ENCODE assay signal across 8 mouse cellular contexts in genomic region chr4:47474730-47475643, GRCm38 (mm10). TPM values are rescaled to one million over a fixed set of nuclear protein-coding genes. Genes with fewer than 3 reads are reported as not detected.
DNase-seq lines count a peak whose midpoint lies in the region; ATAC-seq and TF ChIP-seq lines count a peak whose summit lies in the region.

No protein-coding gene starts in this region.

- peaks cover 67% of the 10 kb centered on the region for H3K36me3 ChIP-seq in heart, embryonic 14.5 days (ENCODE audit: control insufficient read depth, insufficient read depth, low read length)
- peaks cover 51 to 65% of the 10 kb centered on the region in 2 experiments for H3K36me3 ChIP-seq in CH12.LX (replicated peaks in 1 of 2; ENCODE audit: control insufficient read depth in 1 of 2, insufficient read depth in 1 of 2, low read length in 1 of 2)
- peaks cover 67% of the 10 kb centered on the region for H3K36me3 ChIP-seq in embryonic facial prominence, embryonic 14.5 days (ENCODE audit: control insufficient read depth, insufficient read depth, low read length)
- peaks cover 59% of the 10 kb centered on the region for H3K36me3 ChIP-seq in limb, embryonic 12.5 days
- H3K36me3 ChIP-seq in stomach, embryonic 15.5 days: peaks cover 34% of the 10 kb centered on the region

- H3K4me3 ChIP-seq in heart, embryonic 14.5 days (ENCODE audit: control insufficient read depth in 1 of 2, insufficient read depth in 1 of 2, low read depth in 1 of 2, low read length in 2 of 2): peak overlapping the region; percentile 89 to 96
- peak overlapping the region; percentile 87 to 99 (median 97) for H3K4me3 ChIP-seq in CH12.LX (replicated peaks in 1 of 3; ENCODE audit: low read depth in 2 of 3, low read length in 2 of 3, poor library complexity in 1 of 3)
- H3K4me3 ChIP-seq in embryonic facial prominence, embryonic 14.5 days (ENCODE audit: low read depth, low read length): peak overlapping the region; percentile 62
- H3K4me3 ChIP-seq in limb, embryonic 12.5 days (replicated peaks): peak overlapping the region; percentile 76
- peak overlapping the region; percentile 80 for H3K4me3 ChIP-seq in stomach, embryonic 15.5 days (replicated peaks)

- H3K9me3 ChIP-seq in heart, embryonic 14.5 days (ENCODE audit: control insufficient read depth, low read length): no peaks in the 10 kb centered on the region
- H3K9me3 ChIP-seq in CH12.LX (replicated peaks; ENCODE audit: low read length): no peaks in the 10 kb centered on the region
- H3K9me3 ChIP-seq in embryonic facial prominence, embryonic 14.5 days (ENCODE audit: control insufficient read depth, low read length): peaks cover 7% of the 10 kb centered on the region
- 0 out of 2 replicates have a peak, but pooled peaks cover 4% of the 10 kb centered on the region for H3K9me3 ChIP-seq in limb, embryonic 12.5 days
- H3K9me3 ChIP-seq in stomach, embryonic 15.5 days: no peaks in the 10 kb centered on the region

- DNase-seq in heart, postnatal 14 days: no peak
- DNase-seq in CH12.LX (ENCODE audit: extremely low read depth): peak; percentile 33
- DNase-seq in embryonic facial prominence, embryonic 14.5 days (ENCODE audit: low spot score): no peak
- no peak for DNase-seq in urinary bladder, postnatal 14 days (ENCODE audit: low spot score)
- DNase-seq in cerebellum, adult 9-11 months: no peak

- no peak for TF ChIP-seq RAD21 in CH12.LX (IDR thresholded peaks at IDR 0.05; ENCODE audit: low read depth, low read length)

- H3K27ac ChIP-seq in heart, embryonic 14.5 days (replicated peaks in 1 of 2; ENCODE audit: control insufficient read depth in 1 of 2, insufficient read depth in 1 of 2, low read depth in 2 of 2, low read length in 2 of 2): peak overlapping the region; percentile 84 to 94
- H3K27ac ChIP-seq in CH12.LX (ENCODE audit: insufficient read depth, low read depth): peak overlapping the region; percentile 50
- H3K27ac ChIP-seq in embryonic facial prominence, embryonic 14.5 days (replicated peaks; ENCODE audit: low read depth, low read length): peak overlapping the region; percentile 88
- peak overlapping the region; percentile 98 for H3K27ac ChIP-seq in limb, embryonic 12.5 days
- H3K27ac ChIP-seq in stomach, embryonic 15.5 days: peak overlapping the region; percentile 97

- H3K4me1 ChIP-seq in heart, embryonic 14.5 days (ENCODE audit: control insufficient read depth in 2 of 2, insufficient read depth in 2 of 2, low read length in 2 of 2): peaks cover 2 to 24% of the 10 kb centered on the region in 2 experiments; a peak in 3 of 4 replicates
- peaks cover 6 to 42% of the 10 kb centered on the region in 2 experiments for H3K4me1 ChIP-seq in CH12.LX (ENCODE audit: control insufficient read depth in 1 of 2, insufficient read depth in 2 of 2)
- H3K4me1 ChIP-seq in embryonic facial prominence, embryonic 14.5 days (ENCODE audit: control insufficient read depth, insufficient read depth, low read length): peaks cover 17% of the 10 kb centered on the region
- peaks cover 21% of the 10 kb centered on the region for H3K4me1 ChIP-seq in limb, embryonic 12.5 days (replicated peaks)
- peaks cover 17% of the 10 kb centered on the region; the same call in 1 of the 2 replicates for H3K4me1 ChIP-seq in stomach, embryonic 15.5 days

- TF ChIP-seq EP300 in CH12.LX (IDR thresholded peaks at IDR 0.05; ENCODE audit: low read length): no peak

- dilution Hi-C loops in CH12.LX (cut with MboI; ENCODE audit: extremely low pct_ligation_motif_present, extremely low pct_unique_long_range_greater_than_20kb, low sequenced_read_pairs): no loop called here

- in situ Hi-C loops in CH12.LX (cut with MboI; ENCODE audit: low pct_ligation_motif_present, low pct_unique_long_range_greater_than_20kb, low sequenced_read_pairs): no loop called here

- H3K27me3 ChIP-seq in heart, embryonic 14.5 days (ENCODE audit: control insufficient read depth, insufficient read depth, low read length): no peaks in the 10 kb centered on the region
- H3K27me3 ChIP-seq in CH12.LX (replicated peaks): no peaks in the 10 kb centered on the region
- no peaks in the 10 kb centered on the region for H3K27me3 ChIP-seq in embryonic facial prominence, embryonic 14.5 days (replicated peaks; ENCODE audit: control insufficient read depth, insufficient read depth, low read length)
- no peaks in the 10 kb centered on the region for H3K27me3 ChIP-seq in limb, embryonic 12.5 days
- no peaks in the 10 kb centered on the region for H3K27me3 ChIP-seq in stomach, embryonic 15.5 days (replicated peaks)

- no peak for TF ChIP-seq CTCF in CH12.LX (conservative IDR thresholded peaks at IDR 0.05 in 1 of 2, IDR thresholded peaks at IDR 0.05 in 1 of 2; ENCODE audit: low read depth in 2 of 2, low read length in 2 of 2)

- H3K9ac ChIP-seq in heart, embryonic 14.5 days (ENCODE audit: low read length): peak overlapping the region; percentile 89
- peak overlapping the region; percentile 75 for H3K9ac ChIP-seq in CH12.LX (ENCODE audit: insufficient read depth, low read depth)
- H3K9ac ChIP-seq in embryonic facial prominence, embryonic 14.5 days (ENCODE audit: low read depth, low read length): peak overlapping the region; percentile 76
- H3K9ac ChIP-seq in limb, embryonic 12.5 days (replicated peaks): peak overlapping the region; percentile 84
- peak overlapping the region; percentile 72 for H3K9ac ChIP-seq in stomach, embryonic 15.5 days

- H3K4me2 ChIP-seq in heart, embryonic 14.5 days (ENCODE audit: low read length): peak overlapping the region; percentile 73
- peak overlapping the region; percentile 88 for H3K4me2 ChIP-seq in CH12.LX (ENCODE audit: insufficient read depth, low read depth, poor library complexity, severe bottlenecking)
- peak overlapping the region; percentile 80 for H3K4me2 ChIP-seq in embryonic facial prominence, embryonic 14.5 days (ENCODE audit: low read depth, low read length)
- peak overlapping the region; percentile 73 for H3K4me2 ChIP-seq in limb, embryonic 12.5 days
- H3K4me2 ChIP-seq in stomach, embryonic 15.5 days: peak overlapping the region; percentile 55

- WGBS in heart, embryonic 14.5 days: 12% methylated on average over 31 of the region's 31 CpGs
- WGBS in embryonic facial prominence, embryonic 14.5 days: 14% methylated on average over 31 of the region's 31 CpGs
- 13% methylated on average over 31 of the region's 31 CpGs for WGBS in limb, embryonic 12.5 days
- WGBS in stomach, embryonic 15.5 days: 13% methylated on average over 31 of the region's 31 CpGs

- TF ChIP-seq POLR2A in CH12.LX (IDR thresholded peaks at IDR 0.05; ENCODE audit: low read depth, low read length): no peak

- peaks cover 47% of the 10 kb centered on the region for H3K79me2 ChIP-seq in CH12.LX (replicated peaks; ENCODE audit: control insufficient read depth, extremely low read depth, insufficient read depth, poor library complexity, severe bottlenecking)

- intact Hi-C loops in heart, postnatal 14 days (cut with DNase I): no loop called here

- ATAC-seq in heart, embryonic 14.5 days (ENCODE audit: insufficient number of reproducible peaks, insufficient read depth, low FRiP score, low read depth): peak; percentile 3; the same call in 1 of the 2 replicates
- ATAC-seq in embryonic facial prominence, embryonic 14.5 days (ENCODE audit: low read depth): no peak; the same call in 1 of the 2 replicates
- no peak for ATAC-seq in limb, embryonic 12.5 days (ENCODE audit: insufficient number of reproducible peaks, insufficient read depth, low FRiP score, low TSS enrichment, low read depth)
- ATAC-seq in stomach, embryonic 15.5 days (ENCODE audit: insufficient read depth, low FRiP score, low read depth): peak; percentile 6

TF ChIP-seq in CH12.LX, 34 proteins besides CTCF, POLR2A, EP300 and RAD21:
- TF ChIP-seq TCF12 (IDR thresholded peaks at IDR 0.05; ENCODE audit: low read depth, low read length) (no peak; the same call in 1 of the 2 replicates), E2F4 (IDR thresholded peaks at IDR 0.05; ENCODE audit: insufficient replicate concordance, low read depth, low read length) (no peak), SIN3A (IDR thresholded peaks at IDR 0.05; ENCODE audit: low read length) (0 out of 2 replicates have a peak, but pooled peaks have one; percentile 3), MXI1 (IDR thresholded peaks at IDR 0.05; ENCODE audit: low read depth, low read length) (peak; percentile 16), NRF1 (IDR thresholded peaks at IDR 0.05; ENCODE audit: low read depth, low read length) (peak; percentile 63), JUND (conservative IDR thresholded peaks at IDR 0.05; ENCODE audit: low read depth, low read length) (no peak), USF2 (conservative IDR thresholded peaks at IDR 0.05; ENCODE audit: low read depth, low read length) (no peak)

RNA-seq across cellular contexts. Expression of gene Sec61b, which starts 0.5 kb away (rescaled TPM):
- polyA plus RNA-seq in heart, embryonic 14.5 days (2014; fragmentation: Nextera tagmentation; extraction: Ambion mirVana): 146 and 156 TPM in 2 replicates
- total RNA-seq in heart, postnatal 14 days (2021): 10 to 100 TPM; 26.6 to 27.8 TPM
- total RNA-seq in CH12.LX (2012; rRNA removed) (548 and 590 TPM in 2 replicates), CH12.LX (2014; rRNA removed) (495 and 583 TPM in 2 replicates)
- 271 and 286 TPM in 2 replicates for polyA plus RNA-seq in CH12.LX (2012; ENCODE audit: insufficient read length, low read depth)
- 430 and 465 TPM in 2 replicates for polyA plus RNA-seq in embryonic facial prominence, embryonic 14.5 days (2014; fragmentation: Nextera tagmentation; extraction: Ambion mirVana)
- polyA plus RNA-seq in limb, embryonic 12.5 days (2016; fragmentation: Nextera tagmentation; extraction: Ambion mirVana): 441 TPM in 2 replicates
- 466 and 488 TPM in 2 replicates for polyA plus RNA-seq in stomach, embryonic 15.5 days (2015; fragmentation: Nextera tagmentation; extraction: Ambion mirVana)

RNA-seq across cellular contexts. Expression of gene Alg2, which starts 0.9 kb away (rescaled TPM):
- polyA plus RNA-seq in heart, embryonic 14.5 days (2014; fragmentation: Nextera tagmentation; extraction: Ambion mirVana): 24.4 and 29.1 TPM in 2 replicates
- total RNA-seq in heart, postnatal 14 days (2021): 1 to 10 TPM; 8.7 to 9.1 TPM
- 12.2 and 14.9 TPM in 2 replicates for total RNA-seq in CH12.LX (2012; rRNA removed)
- total RNA-seq in CH12.LX (2014; rRNA removed): 6.6 and 8.4 TPM in 2 replicates
- polyA plus RNA-seq in CH12.LX (2012; ENCODE audit: insufficient read length, low read depth): 27.1 and 28.9 TPM in 2 replicates
- 68.9 and 75.3 TPM in 2 replicates for polyA plus RNA-seq in embryonic facial prominence, embryonic 14.5 days (2014; fragmentation: Nextera tagmentation; extraction: Ambion mirVana)
- polyA plus RNA-seq in limb, embryonic 12.5 days (2016; fragmentation: Nextera tagmentation; extraction: Ambion mirVana): 89.9 and 96.3 TPM in 2 replicates
- polyA plus RNA-seq in stomach, embryonic 15.5 days (2015; fragmentation: Nextera tagmentation; extraction: Ambion mirVana): 59.2 and 65.8 TPM in 2 replicates

Comparison
In these comparisons a context has a peak if more than half of its experiments do, and no peak if none do; other contexts are left out.
1. ATAC-seq: peak in heart, embryonic 14.5 days (single experiment) and stomach, embryonic 15.5 days (single experiment); none in embryonic facial prominence, embryonic 14.5 days (single experiment) and limb, embryonic 12.5 days (single experiment).
2. Peak in every context shown above with its lines, with median percentiles within 50 percentile points of each other: H3K27ac ChIP-seq, H3K4me2 ChIP-seq, H3K4me3 ChIP-seq and H3K9ac ChIP-seq.